Mouse (Mus musculus) midbrain, embryonic 10.5 days (tissue): ENCODE measurements around the gene Rnf113a2. TPM values are rescaled to one million over a fixed set of nuclear protein-coding genes. Genes with fewer than 3 reads are reported as not detected.
A peak's percentile ranks its signal among the peaks of the same experiment; 100 is the strongest.

Experiments
- DNase-seq: peaks from one replicate; pipeline ENCODE4 v3.0.0-alpha.2; 2017; ENCODE audit warnings: low spot score
- H3K27ac ChIP-seq: fragments of 300-500 bp; sonication (generic); replicated peaks from 2 replicates; pipeline ENCODE4 v1.5.1; 2016; ENCODE audit warnings: mild to moderate bottlenecking
- H3K27me3 ChIP-seq: fragments of 300-500 bp; sonication (generic); 2 replicates; pipeline ENCODE4 v1.6.1; 2016; ENCODE audit warnings: low read depth, mild to moderate bottlenecking; ENCODE audit not compliant: poor library complexity, severe bottlenecking
- H3K36me3 ChIP-seq: fragments of 300-500 bp; sonication (generic); 2 replicates; pipeline ENCODE4 v1.6.1; 2016; ENCODE audit warnings: mild to moderate bottlenecking, moderate library complexity
- H3K4me1 ChIP-seq: fragments of 300-500 bp; sonication (generic); 2 replicates; pipeline ENCODE4 v1.6.1; 2016
- H3K4me3 ChIP-seq: fragments of 300-500 bp; sonication (generic); 2 replicates; pipeline ENCODE4 v1.5.1; 2016; ENCODE audit warnings: mild to moderate bottlenecking, moderate library complexity
- H3K9me3 ChIP-seq: fragments of 300-500 bp; sonication (generic); replicated peaks from 2 replicates; pipeline ENCODE4 v1.6.1; 2016; ENCODE audit warnings: mild to moderate bottlenecking
- WGBS: fragments of 180-500 bp; shearing (Covaris S2); methylation state at CpG from one replicate; pipeline ENCODE4 v1.1.7; 2016; 5-methylcytosine and 5-hydroxymethylcytosine counted together
- polyA plus RNA-seq: library from polyadenylated mRNA; unstranded; fragments of >200 nt; fragmentation: Nextera tagmentation; extraction: Ambion mirVana; gene quantifications from 2 replicates; pipeline ENCODE4 v1.2.1, GENCODE M21; 2016

The Rnf113a2 gene
- polyA plus RNA-seq: 23.7 and 25.2 TPM in 2 replicates

GRCm38 (mm10) chr12:84416834-84417604 lies at the start of gene Rnf113a2:
Gene Rnf113a2, plus strand, starts transcription at chr12:84417196.
- peak; percentile 82 for DNase-seq
- Histone ChIP-seq H3K36me3 (peaks cover 8% of the 10 kb centered on the region; the same call in 1 of the 2 replicates), H3K4me1 (peaks cover 9% of the 10 kb centered on the region), H3K9me3 (0 out of 2 replicates have a peak, but pooled peaks cover 7% of the 10 kb centered on the region), H3K27me3 (peaks cover 13% of the 10 kb centered on the region), H3K27ac (peak within 1 kb of the TSS; percentile 86), H3K4me3 (peak within 1 kb of the TSS; percentile 64)
- WGBS: 3% methylated on average over 50 of the region's 50 CpGs

- Histone ChIP-seq H3K9me3 (no peaks in the 10 kb centered on the region), H3K36me3 (peaks cover 86% of the 10 kb centered on the region), H3K27me3 (no peaks in the 10 kb centered on the region), H3K27ac (no peak overlapping the region), H3K4me1 (no peaks in the 10 kb centered on the region), H3K4me3 (no peak overlapping the region)
- 93% methylated on average over 5 of the region's 5 CpGs for WGBS
- no peak for DNase-seq
These were observed 45.3 kb upstream of the Rnf113a2 start for GRCm38 (mm10) chr12:84371647-84372046.

GRCm38 (mm10) chr12:84373831-84374481 lies 43.0 kb upstream of the Rnf113a2 start:
- Histone ChIP-seq H3K36me3 (peaks cover 63% of the 10 kb centered on the region), H3K9me3 (no peaks in the 10 kb centered on the region), H3K4me1 (no peaks in the 10 kb centered on the region), H3K4me3 (no peak overlapping the region), H3K27me3 (no peaks in the 10 kb centered on the region), H3K27ac (no peak overlapping the region)
- no peak for DNase-seq
- WGBS: 95% methylated on average over 6 of the region's 6 CpGs

DNA sequence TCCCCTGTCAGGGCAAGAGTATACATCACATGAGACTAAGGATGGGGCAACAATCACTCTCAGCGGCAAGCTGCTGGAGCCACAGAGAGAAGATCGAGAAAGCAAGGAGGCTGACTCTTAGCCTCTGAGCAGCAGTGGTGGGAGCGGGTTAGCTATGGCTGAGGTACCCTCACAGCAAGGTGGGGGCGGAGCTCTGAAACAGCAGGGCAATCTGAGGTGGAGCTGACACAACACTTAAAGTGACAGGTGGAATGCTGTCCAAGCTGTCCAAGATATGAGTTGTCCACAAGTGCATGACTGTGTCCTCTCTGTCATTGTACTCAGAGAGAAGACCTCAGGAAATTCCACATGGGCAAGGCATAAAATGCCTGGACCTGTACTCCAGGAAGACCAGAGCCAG lies 34.6 kb upstream of the Rnf113a2 start:
- Histone ChIP-seq H3K4me1 (no peaks in the 10 kb centered on the region), H3K36me3 (no peaks in the 10 kb centered on the region), H3K4me3 (no peak overlapping the region), H3K27ac (no peak overlapping the region), H3K27me3 (no peaks in the 10 kb centered on the region), H3K9me3 (no peaks in the 10 kb centered on the region)
- WGBS: 87% methylated on average over 4 of the region's 4 CpGs
- no peak for DNase-seq

GRCm38 (mm10) chr12:84384644-84385081 lies 32.3 kb upstream of the Rnf113a2 start:
- H3K4me3 ChIP-seq: no peak overlapping the region
- H3K4me1 ChIP-seq: no peaks in the 10 kb centered on the region
- no peaks in the 10 kb centered on the region for H3K9me3 ChIP-seq
- WGBS: 94% methylated on average over 5 of the region's 5 CpGs
- no peak overlapping the region for H3K27ac ChIP-seq
- no peaks in the 10 kb centered on the region for H3K36me3 ChIP-seq
- DNase-seq: no peak
- H3K27me3 ChIP-seq: no peaks in the 10 kb centered on the region

- no peaks in the 10 kb centered on the region for H3K27me3 ChIP-seq
- DNase-seq: no peak
- WGBS: 96% methylated on average over 4 of the region's 4 CpGs
- no peaks in the 10 kb centered on the region for H3K36me3 ChIP-seq
- no peaks in the 10 kb centered on the region for H3K9me3 ChIP-seq
- no peaks in the 10 kb centered on the region for H3K4me1 ChIP-seq
- H3K27ac ChIP-seq: no peak overlapping the region
- H3K4me3 ChIP-seq: no peak overlapping the region
These were observed 31.6 kb upstream of the Rnf113a2 start for GRCm38 (mm10) chr12:84385408-84385807.

DNA sequence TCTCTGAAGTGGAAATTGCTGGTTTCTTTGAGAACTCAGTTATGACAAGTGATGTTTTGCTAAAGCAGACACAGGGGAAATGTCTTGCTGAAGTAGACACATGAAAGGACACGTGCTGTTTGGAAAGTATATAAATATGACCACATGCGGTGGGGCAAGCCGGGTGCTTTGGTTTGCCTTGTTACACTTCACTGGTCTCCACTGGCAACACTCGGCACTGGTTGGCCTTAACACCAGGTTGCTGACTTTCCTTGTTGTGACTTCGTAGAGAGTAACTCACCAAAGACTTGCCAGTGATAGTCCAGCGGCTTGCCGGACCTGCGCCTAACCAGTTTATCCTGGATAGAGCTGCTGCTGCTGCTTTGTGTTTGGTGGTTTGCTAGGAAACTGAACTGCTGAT lies 28.9 kb upstream of the Rnf113a2 start:
- no peak for DNase-seq
- no peaks in the 10 kb centered on the region for H3K36me3 ChIP-seq
- H3K4me1 ChIP-seq: no peaks in the 10 kb centered on the region
- H3K27me3 ChIP-seq: no peaks in the 10 kb centered on the region
- no peak overlapping the region for H3K27ac ChIP-seq
- H3K9me3 ChIP-seq: no peaks in the 10 kb centered on the region
- 88% methylated on average over 8 of the region's 8 CpGs for WGBS
- H3K4me3 ChIP-seq: no peak overlapping the region

- DNase-seq: no peak
- 77% methylated on average over 14 of the region's 14 CpGs for WGBS
- H3K4me1 ChIP-seq: no peaks in the 10 kb centered on the region
- no peak overlapping the region for H3K4me3 ChIP-seq
- no peaks in the 10 kb centered on the region for H3K9me3 ChIP-seq
- no peaks in the 10 kb centered on the region for H3K36me3 ChIP-seq
- no peak overlapping the region for H3K27ac ChIP-seq
- no peaks in the 10 kb centered on the region for H3K27me3 ChIP-seq
These were observed 28.1 kb upstream of the Rnf113a2 start for GRCm38 (mm10) chr12:84388774-84389400.

DNA sequence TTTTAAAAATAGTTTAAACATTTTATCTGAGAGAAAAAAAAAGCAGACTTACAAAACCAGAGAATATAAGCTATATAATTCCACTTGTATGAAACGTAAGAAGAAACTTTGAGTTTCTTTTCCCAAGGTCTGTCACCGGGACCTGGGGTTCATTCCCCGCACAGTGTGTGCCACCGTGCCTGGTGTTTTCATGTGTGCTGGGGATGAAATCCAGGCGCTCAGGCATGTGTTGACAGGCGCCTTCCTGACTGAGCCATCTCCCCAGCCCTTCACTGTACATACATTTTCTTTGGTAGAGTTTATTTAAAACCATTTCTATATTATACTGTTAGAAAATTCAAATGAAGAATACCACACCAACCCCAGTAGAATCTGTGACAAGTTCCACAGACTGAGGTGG lies 26.7 kb upstream of the Rnf113a2 start:
- H3K4me3 ChIP-seq: no peak overlapping the region
- 93% methylated on average over 6 of the region's 6 CpGs for whole genome bisulfite sequencing
- no peaks in the 10 kb centered on the region for H3K36me3 ChIP-seq
- no peaks in the 10 kb centered on the region for H3K4me1 ChIP-seq
- no peaks in the 10 kb centered on the region for H3K9me3 ChIP-seq
- no peak overlapping the region for H3K27ac ChIP-seq
- DNase-seq: no peak
- no peaks in the 10 kb centered on the region for H3K27me3 ChIP-seq

GRCm38 (mm10) chr12:84392681-84393080 lies 24.3 kb upstream of the Rnf113a2 start:
- Histone ChIP-seq H3K4me1 (no peaks in the 10 kb centered on the region), H3K27me3 (no peaks in the 10 kb centered on the region), H3K9me3 (no peaks in the 10 kb centered on the region), H3K4me3 (no peak overlapping the region), H3K27ac (no peak overlapping the region), H3K36me3 (no peaks in the 10 kb centered on the region)
- DNase-seq: no peak
- 97% methylated on average over 4 of the region's 4 CpGs for WGBS

GRCm38 (mm10) chr12:84393847-84394246 lies 23.1 kb upstream of the Rnf113a2 start:
- Histone ChIP-seq H3K4me1 (no peaks in the 10 kb centered on the region), H3K27ac (no peak overlapping the region), H3K4me3 (no peak overlapping the region), H3K27me3 (no peaks in the 10 kb centered on the region), H3K9me3 (no peaks in the 10 kb centered on the region), H3K36me3 (no peaks in the 10 kb centered on the region)
- DNase-seq: no peak
- 94% methylated on average over 5 of the region's 5 CpGs for WGBS

DNA sequence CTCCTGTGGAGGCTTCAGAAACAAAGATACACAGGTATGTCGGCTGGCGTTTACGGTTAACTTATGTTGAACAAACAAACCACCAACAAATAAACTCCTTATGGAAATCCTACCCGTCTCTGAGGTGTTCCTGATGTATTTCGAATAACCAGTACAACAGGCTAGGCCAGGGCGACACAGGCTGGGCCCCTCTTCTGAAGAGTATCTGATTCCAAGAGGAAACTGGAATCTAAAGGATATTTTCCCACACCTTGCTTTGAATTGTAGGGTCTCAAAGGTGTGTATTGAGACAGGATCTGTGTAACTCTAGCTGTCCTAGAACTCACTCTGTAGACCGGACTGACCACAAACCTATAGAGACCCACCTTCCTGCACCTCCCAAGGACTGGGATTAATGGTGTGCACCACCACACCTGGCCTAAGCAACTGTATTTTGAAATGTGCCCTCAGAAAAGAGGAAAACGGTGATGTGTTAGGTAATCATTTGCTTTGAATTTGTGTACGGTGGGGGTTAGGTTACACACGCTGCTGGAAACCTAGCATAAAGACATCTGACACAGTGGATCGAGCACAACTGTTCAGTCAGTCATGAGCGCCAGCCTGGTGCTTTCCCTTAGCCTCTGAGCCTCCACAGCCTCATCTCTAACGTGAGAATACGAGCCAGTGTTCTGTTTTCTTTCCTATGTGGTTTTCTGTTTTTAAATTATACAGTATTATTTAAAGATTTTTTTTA lies 19.9 kb upstream of the Rnf113a2 start:
- no peak for DNase-seq
- Histone ChIP-seq H3K9me3 (no peaks in the 10 kb centered on the region), H3K27ac (no peak overlapping the region), H3K36me3 (no peaks in the 10 kb centered on the region), H3K27me3 (no peaks in the 10 kb centered on the region), H3K4me3 (no peak overlapping the region), H3K4me1 (no peaks in the 10 kb centered on the region)
- 90% methylated on average over 14 of the region's 14 CpGs for WGBS
